Mouse (Mus musculus): ENCODE results near the gene Bora. TPM values are rescaled to one million over a fixed set of nuclear protein-coding genes. Genes with fewer than 3 reads are reported as not detected.

Bora gene
- polyA plus RNA-seq, 1 experiment from 2014 or later: 38.9 TPM

DNA sequence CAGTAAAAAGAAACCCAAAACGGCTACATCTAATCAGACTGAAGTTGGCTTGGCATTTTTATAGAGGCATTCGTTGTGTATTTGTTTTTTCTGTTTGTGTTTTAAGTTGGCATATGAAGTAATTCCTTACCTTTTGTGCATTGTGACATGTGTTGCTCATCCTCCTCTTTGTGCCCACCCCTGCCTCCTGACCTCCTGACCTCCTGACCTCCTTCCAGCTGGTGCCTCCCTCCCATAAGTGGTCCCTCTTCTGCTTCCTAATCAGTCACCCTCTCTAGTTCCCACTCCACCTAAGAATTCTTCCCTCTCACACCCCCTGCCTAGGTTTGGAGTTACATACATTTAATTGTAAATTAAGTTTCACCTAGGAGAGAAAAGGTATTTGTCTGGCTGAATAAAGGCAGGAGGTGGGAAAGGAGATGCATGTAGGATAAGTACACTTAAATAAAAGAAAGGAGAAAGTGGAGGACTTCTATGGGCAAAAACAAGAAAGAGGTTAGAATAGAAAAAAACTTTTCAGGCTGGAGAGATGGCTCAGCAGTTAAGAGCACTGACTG is 61.7 kb downstream of the Bora start:
- H3K9ac ChIP-seq (ENCODE audit: low read length): no peak overlapping the region
- no peaks in the 10 kb centered on the region for H3K4me1 ChIP-seq (ENCODE audit: control insufficient read depth in 2 of 2, insufficient read depth in 2 of 2, low read length in 2 of 2)
- no peaks in the 10 kb centered on the region for H3K27me3 ChIP-seq (ENCODE audit: control insufficient read depth, insufficient read depth, low read length)
- no peak overlapping the region for H3K4me2 ChIP-seq (ENCODE audit: low read length)
- 83% methylated on average over 2 of the region's 2 CpGs for WGBS
- no peaks in the 10 kb centered on the region for H3K9me3 ChIP-seq (ENCODE audit: control insufficient read depth, low read length)
- peaks cover 89% of the 10 kb centered on the region for H3K36me3 ChIP-seq (ENCODE audit: control insufficient read depth, insufficient read depth, low read length)
- ATAC-seq (ENCODE audit: insufficient number of reproducible peaks, insufficient read depth, low FRiP score, low read depth): no peak
- no peak overlapping the region for H3K27ac ChIP-seq (replicated peaks in 1 of 2; ENCODE audit: control insufficient read depth in 1 of 2, insufficient read depth in 1 of 2, low read depth in 2 of 2, low read length in 2 of 2)
- H3K4me3 ChIP-seq (ENCODE audit: control insufficient read depth in 1 of 2, insufficient read depth in 1 of 2, low read depth in 1 of 2, low read length in 2 of 2): no peak overlapping the region

DNA sequence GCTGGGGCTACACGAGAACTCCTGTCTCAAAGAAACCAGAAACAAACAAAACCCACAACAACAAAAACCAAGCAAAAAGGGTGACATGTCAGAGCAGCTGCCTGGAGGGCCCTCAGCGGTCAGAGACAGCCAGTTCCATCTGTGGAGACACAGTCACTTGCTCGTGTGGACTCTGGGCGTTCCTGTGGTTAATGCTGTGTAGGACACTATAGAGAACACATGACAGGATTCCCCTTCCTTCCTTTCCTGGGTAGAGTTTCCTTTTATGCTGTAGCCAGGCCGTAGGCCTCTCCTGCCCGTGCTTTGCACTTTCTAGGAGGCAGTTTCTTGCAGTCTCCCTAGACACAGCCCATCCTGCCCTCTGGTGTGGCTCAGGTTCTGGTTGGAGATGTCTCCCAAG is 62.7 kb downstream of the Bora start:
- no peak for ATAC-seq (ENCODE audit: insufficient number of reproducible peaks, insufficient read depth, low FRiP score, low read depth)
- Histone ChIP-seq H3K9ac (ENCODE audit: low read length) (no peak overlapping the region), H3K4me3 (ENCODE audit: control insufficient read depth in 1 of 2, insufficient read depth in 1 of 2, low read depth in 1 of 2, low read length in 2 of 2) (no peak overlapping the region), H3K4me1 (ENCODE audit: control insufficient read depth in 2 of 2, insufficient read depth in 2 of 2, low read length in 2 of 2) (no peaks in the 10 kb centered on the region), H3K27me3 (ENCODE audit: control insufficient read depth, insufficient read depth, low read length) (no peaks in the 10 kb centered on the region), H3K36me3 (ENCODE audit: control insufficient read depth, insufficient read depth, low read length) (peaks cover 89% of the 10 kb centered on the region), H3K4me2 (ENCODE audit: low read length) (no peak overlapping the region), H3K27ac (replicated peaks in 1 of 2; ENCODE audit: control insufficient read depth in 1 of 2, insufficient read depth in 1 of 2, low read depth in 2 of 2, low read length in 2 of 2) (no peak overlapping the region), H3K9me3 (ENCODE audit: control insufficient read depth, low read length) (no peaks in the 10 kb centered on the region)
- 81% methylated on average over 6 of the region's 6 CpGs for WGBS

GRCm38 (mm10) chr14:99117576-99117975 is 71.6 kb downstream of the Bora start:
- no peak for ATAC-seq (ENCODE audit: insufficient number of reproducible peaks, insufficient read depth, low FRiP score, low read depth)
- H3K9me3 ChIP-seq (ENCODE audit: control insufficient read depth, low read length): no peaks in the 10 kb centered on the region
- H3K27me3 ChIP-seq (ENCODE audit: control insufficient read depth, insufficient read depth, low read length): no peaks in the 10 kb centered on the region
- H3K4me2 ChIP-seq (ENCODE audit: low read length): no peak overlapping the region
- H3K4me1 ChIP-seq (ENCODE audit: control insufficient read depth in 2 of 2, insufficient read depth in 2 of 2, low read length in 2 of 2): no peaks in the 10 kb centered on the region
- WGBS: 73% methylated on average over 4 of the region's 4 CpGs
- H3K36me3 ChIP-seq (ENCODE audit: control insufficient read depth, insufficient read depth, low read length): peaks cover 53% of the 10 kb centered on the region
- no peak overlapping the region for H3K27ac ChIP-seq (replicated peaks in 1 of 2; ENCODE audit: control insufficient read depth in 1 of 2, insufficient read depth in 1 of 2, low read depth in 2 of 2, low read length in 2 of 2)
- H3K9ac ChIP-seq (ENCODE audit: low read length): no peak overlapping the region
- no peak overlapping the region for H3K4me3 ChIP-seq (ENCODE audit: control insufficient read depth in 1 of 2, insufficient read depth in 1 of 2, low read depth in 1 of 2, low read length in 2 of 2)

GRCm38 (mm10) chr14:99121584-99122339 is 75.7 kb downstream of the Bora start:
- Histone ChIP-seq H3K36me3 (ENCODE audit: control insufficient read depth, insufficient read depth, low read length) (peaks cover 20% of the 10 kb centered on the region), H3K4me1 (ENCODE audit: control insufficient read depth in 2 of 2, insufficient read depth in 2 of 2, low read length in 2 of 2) (no peaks in the 10 kb centered on the region), H3K9ac (ENCODE audit: low read length) (no peak overlapping the region), H3K4me3 (ENCODE audit: control insufficient read depth in 1 of 2, insufficient read depth in 1 of 2, low read depth in 1 of 2, low read length in 2 of 2) (no peak overlapping the region), H3K27me3 (ENCODE audit: control insufficient read depth, insufficient read depth, low read length) (no peaks in the 10 kb centered on the region), H3K27ac (replicated peaks in 1 of 2; ENCODE audit: control insufficient read depth in 1 of 2, insufficient read depth in 1 of 2, low read depth in 2 of 2, low read length in 2 of 2) (no peak overlapping the region), H3K4me2 (ENCODE audit: low read length) (no peak overlapping the region), H3K9me3 (ENCODE audit: control insufficient read depth, low read length) (no peaks in the 10 kb centered on the region)
- ATAC-seq (ENCODE audit: insufficient number of reproducible peaks, insufficient read depth, low FRiP score, low read depth): no peak
- WGBS: 87% methylated on average over 11 of the region's 11 CpGs

- 91% methylated on average over 4 of the region's 4 CpGs for WGBS
- no peak overlapping the region for H3K4me2 ChIP-seq (ENCODE audit: low read length)
- no peak for ATAC-seq (ENCODE audit: insufficient number of reproducible peaks, insufficient read depth, low FRiP score, low read depth)
Observed at GRCm38 (mm10) chr14:99124076-99124475, 78.1 kb downstream of the Bora start.

More at GRCm38 (mm10) chr14:99124076-99124475, 78.1 kb downstream of the Bora start:
- Histone ChIP-seq H3K36me3 (ENCODE audit: control insufficient read depth, insufficient read depth, low read length) (peaks cover 10% of the 10 kb centered on the region), H3K9me3 (ENCODE audit: control insufficient read depth, low read length) (no peaks in the 10 kb centered on the region), H3K4me3 (ENCODE audit: control insufficient read depth in 1 of 2, insufficient read depth in 1 of 2, low read depth in 1 of 2, low read length in 2 of 2) (no peak overlapping the region), H3K9ac (ENCODE audit: low read length) (no peak overlapping the region), H3K27me3 (ENCODE audit: control insufficient read depth, insufficient read depth, low read length) (no peaks in the 10 kb centered on the region), H3K27ac (replicated peaks in 1 of 2; ENCODE audit: control insufficient read depth in 1 of 2, insufficient read depth in 1 of 2, low read depth in 2 of 2, low read length in 2 of 2) (no peak overlapping the region), H3K4me1 (ENCODE audit: control insufficient read depth in 2 of 2, insufficient read depth in 2 of 2, low read length in 2 of 2) (no peaks in the 10 kb centered on the region)

Other genes with a start within 250 kb of the Bora start
- gene Rpl36a-ps1, start 51.9 kb upstream of the Bora start, polyA plus RNA-seq (2014; fragmentation: Nextera tagmentation; extraction: Ambion mirVana): 1.3 and 1.6 TPM in 2 replicates
- 93.8 and 94.1 TPM in 2 replicates for gene Mzt1, start 88 bp upstream of the Bora start, polyA plus RNA-seq (2014; fragmentation: Nextera tagmentation; extraction: Ambion mirVana)
- 13.9 and 17.0 TPM in 2 replicates for gene Pibf1, start 53.2 kb downstream of the Bora start, polyA plus RNA-seq (2014; fragmentation: Nextera tagmentation; extraction: Ambion mirVana)
- 23.8 and 27.5 TPM in 2 replicates for gene Dis3, start 53.5 kb downstream of the Bora start, polyA plus RNA-seq (2014; fragmentation: Nextera tagmentation; extraction: Ambion mirVana)

All from heart, embryonic 14.5 days (tissue).